Mouse (Mus musculus) MEL (cell line): ENCODE data around the gene Nat8f4.
"Not testable (repeated sequence)": the region's sequence is repeated elsewhere in the genome, so short reads cannot be mapped to it uniquely, and the experiment has no call there.

Source experiments
- CTCF ChIP-seq, 3 experiments: IDR thresholded peaks in 2 of 3; conservative IDR thresholded peaks in 1 of 3; 2 replicates each; pipeline ENCODE4 v1.5.1; 2011 to 2012; ENCODE audit warnings: low read length in 3 of 3, low read depth in 2 of 3, mild to moderate bottlenecking in 2 of 3, improper control_type of control experiment in 1 of 3, inconsistent platforms in 1 of 3, mixed read lengths in 1 of 3, moderate library complexity in 1 of 3; ENCODE audit not compliant: control insufficient read depth in 1 of 3, insufficient read depth in 1 of 3, poor library complexity in 1 of 3, severe bottlenecking in 1 of 3
- E2F4 ChIP-seq: IDR thresholded peaks from 2 replicates; pipeline ENCODE4 v1.6.1; 2011; ENCODE audit warnings: low read depth, low read length, improper control_type of control experiment, borderline replicate concordance
- KAT2A ChIP-seq: conservative IDR thresholded peaks from 2 replicates; pipeline ENCODE4 v1.6.1; 2012; ENCODE audit warnings: low read depth, low read length, improper control_type of control experiment, inconsistent platforms
- MAFK ChIP-seq: IDR thresholded peaks from 2 replicates; pipeline ENCODE4 v1.6.1; 2011; ENCODE audit warnings: low read depth, mild to moderate bottlenecking, low read length, improper control_type of control experiment, borderline replicate concordance
- MAX ChIP-seq: IDR thresholded peaks from 2 replicates; pipeline ENCODE4 v1.6.1; 2011; ENCODE audit warnings: low read length, improper control_type of control experiment
- MXI1 ChIP-seq: IDR thresholded peaks from 2 replicates; pipeline ENCODE4 v1.6.1; 2011; ENCODE audit warnings: mild to moderate bottlenecking, low read depth, low read length, improper control_type of control experiment
- MYC ChIP-seq: IDR thresholded peaks from 2 replicates; pipeline ENCODE4 v1.6.1; 2011; ENCODE audit warnings: low read depth, mild to moderate bottlenecking, low read length, improper control_type of control experiment, moderate library complexity
- POLR2A ChIP-seq, 2 experiments: IDR thresholded peaks; 2 replicates each; pipeline ENCODE4 v1.6.1; 2011 to 2012; ENCODE audit warnings: low read length in 2 of 2, mild to moderate bottlenecking in 2 of 2, control low read depth in 1 of 2, improper control_type of control experiment in 1 of 2, low read depth in 1 of 2, moderate library complexity in 1 of 2; ENCODE audit not compliant: control insufficient read depth in 1 of 2, insufficient read depth in 1 of 2, poor library complexity in 1 of 2
- POLR2AphosphoS2 ChIP-seq: IDR thresholded peaks from 2 replicates; pipeline ENCODE4 v1.6.1; 2011; ENCODE audit warnings: low read length, improper control_type of control experiment
- TCF12 ChIP-seq: IDR thresholded peaks from 2 replicates; pipeline ENCODE4 v1.6.1; 2014; ENCODE audit warnings: low read depth, mild to moderate bottlenecking, inconsistent platforms, low read length, improper control_type of control experiment, moderate library complexity
- USF1 ChIP-seq: IDR thresholded peaks from 2 replicates; pipeline ENCODE4 v1.6.1; 2014; ENCODE audit warnings: low read depth, mild to moderate bottlenecking, inconsistent platforms, low read length, improper control_type of control experiment, moderate library complexity
- ZC3H11A ChIP-seq: IDR thresholded peaks from 2 replicates; pipeline ENCODE4 v1.6.1; 2012; ENCODE audit warnings: low read depth, mild to moderate bottlenecking, inconsistent platforms, low read length, improper control_type of control experiment

GRCm38 (mm10) chr6:85906911-85907351 is 2.2 kb upstream of the Nat8f4 start:
- TF ChIP-seq USF1; MYC; MAX; MAFK; POLR2A (IDR thresholded peaks at IDR 0.05; ENCODE audit: control insufficient read depth in 1 of 2, insufficient read depth in 1 of 2, low read depth in 1 of 2, low read length in 2 of 2, poor library complexity in 1 of 2); E2F4; KAT2A; ZC3H11A; POLR2AphosphoS2; CTCF (IDR thresholded peaks at IDR 0.05 in 2 of 3, conservative IDR thresholded peaks at IDR 0.05 in 1 of 3; ENCODE audit: control insufficient read depth in 1 of 3, insufficient read depth in 1 of 3, low read depth in 2 of 3, low read length in 3 of 3, poor library complexity in 1 of 3, severe bottlenecking in 1 of 3); MXI1; TCF12: not testable (repeated sequence)
